Mouse (Mus musculus) spleen, postnatal 36 days (tissue): ENCODE results near the gene Ctla2b.
"Not testable (repeated sequence)": the region's sequence is repeated elsewhere in the genome, so short reads cannot be mapped to it uniquely, and the experiment has no call there.

Experiments
- DNase-seq, 2 experiments: peaks; one replicate each; pipeline ENCODE4 v3.0.0; 2022; ENCODE audit warnings: low spot score in 2 of 2, mixed read lengths in 1 of 2

Ctla2b gene

DNA sequence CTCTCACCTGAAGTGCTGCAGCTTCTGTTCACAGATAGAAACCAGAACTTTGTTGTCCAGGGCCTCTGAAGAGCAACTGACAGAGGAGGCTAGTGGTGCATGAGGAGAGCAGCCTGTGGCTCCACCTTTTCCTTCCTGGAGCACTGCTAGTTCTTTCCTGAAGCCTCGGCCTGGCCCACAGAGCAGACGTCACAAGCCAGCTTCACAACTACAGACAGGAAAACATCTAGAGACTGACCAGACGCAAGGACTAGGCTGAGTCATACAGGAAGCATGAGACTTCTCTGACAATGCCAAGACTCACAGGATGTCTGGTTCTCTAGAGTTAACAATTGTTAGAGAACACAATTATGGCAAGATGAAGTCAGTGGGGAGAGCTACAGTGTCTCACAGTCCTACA is at the start of gene Ctla2b:
TSS of gene Ctla2b (minus strand) at position 120 of the 400 bp plus-strand sequence.
- DNase-seq: peak; percentile 14 to 34

DNA sequence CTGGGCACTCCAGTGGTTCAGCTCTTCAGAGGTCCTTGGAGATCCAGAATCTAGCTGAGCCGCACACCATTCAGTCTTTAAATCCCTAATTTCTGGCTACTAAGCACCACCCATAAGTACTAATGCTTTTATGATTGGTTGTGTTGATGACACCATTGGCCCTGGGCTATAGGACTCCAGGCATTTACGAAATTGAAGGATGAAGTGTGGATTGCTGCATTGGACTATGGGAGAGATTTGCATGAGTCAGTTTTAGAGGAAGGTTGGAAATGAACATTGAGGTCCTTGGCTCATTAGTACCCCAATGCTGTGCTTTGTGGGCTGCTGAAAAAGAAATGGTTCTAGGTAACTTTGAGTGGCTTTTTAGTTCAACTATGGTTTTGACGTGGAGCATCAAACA is 44.6 kb upstream of the Ctla2b start, which contains the start of gene Tpbpa:
TSS of gene Tpbpa (minus strand) at position 101 of the 400 bp plus-strand sequence.
- DNase-seq: not testable (repeated sequence)

DNA sequence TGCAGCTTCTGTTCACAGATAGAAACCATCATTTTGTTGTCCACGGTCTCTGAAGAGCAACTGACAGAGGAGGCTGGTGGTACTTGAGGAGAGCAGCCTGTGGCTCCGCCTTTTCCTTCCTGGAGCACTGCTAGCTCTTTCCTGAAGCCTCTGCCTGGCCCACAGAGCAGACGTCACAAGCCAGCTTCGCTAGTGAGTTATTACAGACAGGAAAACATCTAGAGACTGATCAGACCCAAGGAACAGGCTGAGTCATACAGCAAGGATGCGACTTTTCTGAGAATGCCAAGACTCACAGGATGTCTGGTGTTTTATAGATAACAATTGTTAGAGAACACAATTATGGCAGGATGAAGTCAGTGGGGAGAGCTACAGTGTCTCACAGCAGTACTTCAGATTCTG is 39.3 kb upstream of the Ctla2b start, which contains the start of the genes Gm49391 and Ctla2a:
TSS of gene Gm49391 (minus strand) at position 72 of the 402 bp plus-strand sequence.
TSS of gene Ctla2a (minus strand) at position 126 of the 402 bp plus-strand sequence.
- peak; percentile 5 to 15 for DNase-seq

DNA sequence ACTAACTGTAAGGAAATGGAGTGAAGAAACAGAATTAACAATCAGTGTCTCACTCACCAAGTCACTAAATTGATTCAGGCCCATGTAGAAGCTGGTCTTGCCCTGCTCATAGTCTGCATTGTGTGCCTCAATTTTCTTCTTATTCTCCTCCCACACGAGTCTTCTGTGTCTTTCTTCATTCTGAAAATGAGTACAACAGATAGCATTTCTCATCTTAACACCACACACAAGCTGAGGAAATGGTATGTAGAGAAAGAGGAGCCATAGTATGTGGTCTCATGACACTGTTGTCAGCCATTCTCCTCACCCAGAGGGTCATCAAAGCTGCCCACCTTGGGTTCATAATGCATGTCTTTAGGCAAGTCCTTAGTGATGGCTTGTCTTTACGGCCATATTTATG is 38.2 kb upstream of the Ctla2b start, which contains the start of gene Gm49393:
TSS of gene Gm49393 (minus strand) at position 101 of the 400 bp plus-strand sequence.
- DNase-seq: not testable (repeated sequence)

DNA sequence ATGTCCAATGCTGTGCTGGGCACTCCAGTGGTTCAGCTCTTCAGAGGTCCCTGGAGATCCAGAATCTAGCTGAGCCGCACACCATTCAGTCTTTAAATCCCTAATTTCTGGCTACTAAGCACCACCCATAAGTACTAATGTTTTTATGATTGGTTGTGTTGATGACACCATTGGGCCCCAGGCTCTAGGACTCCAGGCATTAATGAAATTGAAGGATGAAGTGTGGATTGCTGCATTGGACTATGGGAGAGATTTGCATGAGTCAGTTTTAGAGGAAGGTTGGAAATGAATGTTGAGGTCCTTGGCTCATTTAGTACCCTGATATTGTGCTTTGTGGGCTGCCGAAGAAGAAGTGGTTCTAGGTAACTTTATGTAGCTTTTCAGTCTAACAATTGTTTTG is 7.5 kb upstream of the Ctla2b start, which contains the start of gene Tpbpb:
TSS of gene Tpbpb (minus strand) at position 101 of the 400 bp plus-strand sequence.
- DNase-seq: not testable (repeated sequence)

DNA sequence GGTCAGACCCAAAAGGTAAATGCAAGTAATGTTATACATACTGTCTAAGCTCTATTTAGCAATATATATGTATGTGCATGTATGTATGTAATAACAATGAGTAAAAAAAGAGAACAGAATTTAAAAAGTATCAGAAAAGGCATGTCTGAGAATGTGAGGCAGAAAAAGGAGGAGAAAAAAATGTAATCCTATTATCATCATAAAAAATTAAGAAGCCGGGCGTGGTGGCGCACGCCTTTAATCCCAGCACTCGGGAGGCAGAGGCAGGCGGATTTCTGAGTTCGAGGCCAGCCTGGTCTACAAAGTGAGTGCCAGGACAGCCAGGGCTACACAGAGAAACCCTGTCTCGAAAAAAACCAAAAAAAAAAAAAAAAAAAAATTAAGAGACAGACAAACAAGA is 453 bp downstream of the Ctla2b start, which contains the start of gene Gm49392:
TSS of gene Gm49392 (minus strand) at position 101 of the 400 bp plus-strand sequence.
- DNase-seq: not testable (repeated sequence)

DNA sequence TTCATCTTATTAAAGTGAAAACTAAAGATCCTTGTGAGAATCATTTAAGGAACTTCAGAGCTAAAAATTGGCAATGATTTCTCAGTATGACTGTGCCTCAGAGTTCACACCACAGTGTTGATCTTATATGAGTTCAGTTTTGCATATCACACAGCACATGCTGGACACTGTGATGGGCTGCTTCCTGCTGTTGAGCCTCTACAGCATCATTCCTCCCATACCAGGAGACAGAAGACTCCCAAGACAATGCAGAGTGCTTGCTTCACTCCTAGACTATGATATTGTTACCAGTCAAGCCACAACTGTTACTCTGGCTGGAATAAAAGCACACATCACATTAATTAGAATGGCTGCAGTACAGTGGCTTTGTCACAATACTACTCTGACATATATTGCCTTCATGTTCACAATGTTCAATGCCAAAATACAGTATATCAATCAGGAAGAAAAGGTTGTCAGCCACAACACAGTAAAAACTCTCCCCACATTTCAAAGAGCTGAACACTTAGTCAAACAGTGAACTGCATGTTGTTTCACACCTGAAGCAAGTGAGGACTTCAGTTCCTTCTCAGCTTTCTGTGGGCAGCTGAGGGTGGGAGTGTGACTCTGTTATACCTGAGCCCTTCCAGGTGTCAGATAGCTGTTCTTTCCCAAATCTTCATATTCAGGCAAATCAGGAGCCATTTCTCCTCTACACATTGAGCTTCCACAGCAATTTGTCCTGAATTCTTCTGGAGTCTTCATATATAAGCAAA is 1.7 kb downstream of the Ctla2b start:
- DNase-seq: no peak

DNA sequence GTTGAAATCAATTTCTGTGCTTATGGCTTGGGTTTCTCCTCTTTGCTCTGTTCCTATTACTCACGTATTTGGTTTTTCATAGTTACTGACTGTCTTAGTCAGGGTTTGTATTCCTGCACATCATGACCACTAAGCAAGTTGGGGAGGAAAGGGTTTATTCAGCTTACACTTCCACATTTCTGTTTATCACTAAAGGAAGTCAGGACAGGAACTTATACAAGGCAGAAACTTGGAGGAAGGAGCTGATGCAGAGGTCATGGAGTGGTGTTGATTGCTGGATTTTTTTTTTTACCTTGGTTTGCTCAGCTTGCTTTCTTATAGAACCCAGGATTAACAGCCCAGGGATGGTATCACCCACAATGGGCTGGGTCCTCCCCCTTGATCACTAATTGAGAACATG is 4.9 kb downstream of the Ctla2b start:
- no peak for DNase-seq

DNA sequence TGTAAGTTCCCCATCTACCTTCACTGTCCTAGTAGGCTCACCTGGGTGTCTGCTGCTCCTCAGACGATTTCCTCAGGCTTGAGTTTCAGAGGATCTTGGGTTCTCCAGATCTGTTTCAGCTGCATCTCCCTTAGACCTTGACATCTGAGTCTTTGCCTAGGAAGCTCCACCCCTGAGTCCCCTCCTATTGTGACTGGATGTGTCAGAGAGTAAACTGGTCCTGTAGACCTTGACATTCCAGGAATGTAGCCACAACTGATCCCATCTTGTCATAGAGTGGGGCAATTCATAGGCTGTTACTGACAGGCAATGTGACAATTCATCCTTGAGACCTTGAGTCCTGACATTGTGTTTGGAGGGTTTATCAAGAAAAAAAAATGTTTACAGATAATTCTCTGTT is 33.0 kb downstream of the Ctla2b start, which contains the start of gene 4930486L24Rik:
TSS of gene 4930486L24Rik (minus strand) at position 195 of the 400 bp plus-strand sequence.
- DNase-seq: no peak

DNA sequence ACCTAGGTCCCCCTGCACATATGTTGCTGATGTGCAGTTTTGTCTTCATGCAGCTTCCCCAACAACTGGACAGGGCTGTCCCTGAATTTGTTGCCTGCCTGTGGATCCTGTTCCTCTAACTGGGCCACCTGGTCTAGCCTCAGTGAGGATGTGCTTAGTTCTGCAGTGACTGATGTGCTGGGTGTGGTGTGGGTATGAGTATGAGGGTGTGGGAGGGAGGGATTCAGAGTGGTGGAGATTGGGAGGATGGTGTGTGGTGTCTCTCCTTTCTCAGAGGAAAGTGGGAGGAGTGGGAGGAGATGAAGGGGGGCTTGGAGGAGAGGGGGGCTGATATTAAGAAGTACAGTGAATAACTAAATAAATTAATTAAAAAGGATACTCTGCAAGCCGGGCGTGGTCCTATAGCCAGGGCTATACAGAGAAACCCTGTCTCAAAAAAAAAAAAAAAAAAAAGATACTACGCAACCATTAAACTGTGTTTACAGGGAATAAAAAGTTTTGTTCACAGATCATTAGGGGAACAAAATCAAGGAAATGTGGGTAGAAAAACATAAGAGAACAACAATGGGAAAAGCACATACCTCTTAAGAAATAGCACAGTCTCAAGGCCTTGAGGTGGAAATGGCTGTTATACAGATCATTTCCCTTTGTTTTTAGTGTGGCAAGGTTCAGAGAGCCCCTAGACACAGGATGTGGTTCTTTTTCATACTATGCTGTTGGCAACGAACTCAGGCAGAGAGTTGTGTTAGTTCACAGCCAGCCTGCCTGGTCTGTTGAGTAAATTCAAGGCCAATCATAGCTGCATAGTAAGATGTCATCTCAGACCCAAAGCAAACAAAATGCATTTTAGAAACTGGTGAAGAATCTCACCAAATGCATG is 48.8 kb downstream of the Ctla2b start:
- peak; percentile 26 to 38 for DNase-seq
